Mouse (Mus musculus) layer of hippocampus, postnatal 10 days (tissue): ENCODE measurements around the gene Psmd5. TPM values are rescaled to one million over a fixed set of nuclear protein-coding genes. Genes with fewer than 3 reads are reported as not detected.

ENCODE experiments used
- total RNA-seq, 2 experiments: library from RNA; stranded (reverse); gene quantifications; 2 replicates each; pipeline ENCODE4 v1.2.3; 2021

Psmd5 gene
- total RNA-seq, 2 experiments from 2014 or later: 39.6 to 48.0 TPM

Other genes starting within 250 kb of the Psmd5 start
- 100 to 1,000 TPM; 108 to 114 TPM for gene Gapvd1, start 119.7 kb downstream of the Psmd5 start, total RNA-seq
- 100 to 1,000 TPM; 219 to 226 TPM for gene Hspa5, start 103.0 kb downstream of the Psmd5 start, total RNA-seq
- 10 to 100 TPM; 23.8 to 26.1 TPM for gene Rabepk, start 75.1 kb downstream of the Psmd5 start, total RNA-seq
- gene Fbxw2, start 48.7 kb downstream of the Psmd5 start, total RNA-seq: 10 to 100 TPM; 88.5 to 89.5 TPM
- gene Gm34653, start 42.0 kb downstream of the Psmd5 start, total RNA-seq: not detected
- gene Cutal, start 572 bp downstream of the Psmd5 start, total RNA-seq: under 1 TPM; 0.27 to 0.47 TPM
- 1 to 10 TPM; 1.9 to 3.4 TPM for gene Phf19, start 39.1 kb upstream of the Psmd5 start, total RNA-seq
- gene Traf1, start 86.8 kb upstream of the Psmd5 start, total RNA-seq: 1 to 10 TPM in 1 of 2 experiments, under 1 TPM in 1; 0.94 to 2.4 TPM
- gene Hc, start 186.5 kb upstream of the Psmd5 start, total RNA-seq: under 1 TPM in 1 of 2 experiments, not detected in 1; 0.23 TPM
- gene AI182371, start 226.6 kb upstream of the Psmd5 start, total RNA-seq: under 1 TPM in 1 of 2 experiments, not detected in 1; 0.27 TPM
- gene Cntrl, start 234.5 kb upstream of the Psmd5 start, total RNA-seq: 10 to 100 TPM; 11.1 to 17.0 TPM